Mouse (Mus musculus): ENCODE measurements around the gene Mtus2.

GRCm38 (mm10) chr5:148115207-148115817, 158.2 kb downstream of the Mtus2 start:
- TF ChIP-seq CTCF (IDR thresholded peaks at IDR 0.05; ENCODE audit: control insufficient read depth, insufficient read depth, low read length), result no peak
- TF ChIP-seq POLR2A (IDR thresholded peaks at IDR 0.05; ENCODE audit: borderline replicate concordance, control insufficient read depth, low read depth, low read length), result no peak
